Mouse (Mus musculus) thymus, postnatal 4 days (tissue): ENCODE measurements around the gene Atad1.
"Not testable (repeated sequence)": the region's sequence is repeated elsewhere in the genome, so short reads cannot be mapped to it uniquely, and the experiment has no call there.

Source experiments
- DNase-seq: peaks from one replicate; pipeline ENCODE4 v3.0.0; 2021

Atad1 gene

DNA sequence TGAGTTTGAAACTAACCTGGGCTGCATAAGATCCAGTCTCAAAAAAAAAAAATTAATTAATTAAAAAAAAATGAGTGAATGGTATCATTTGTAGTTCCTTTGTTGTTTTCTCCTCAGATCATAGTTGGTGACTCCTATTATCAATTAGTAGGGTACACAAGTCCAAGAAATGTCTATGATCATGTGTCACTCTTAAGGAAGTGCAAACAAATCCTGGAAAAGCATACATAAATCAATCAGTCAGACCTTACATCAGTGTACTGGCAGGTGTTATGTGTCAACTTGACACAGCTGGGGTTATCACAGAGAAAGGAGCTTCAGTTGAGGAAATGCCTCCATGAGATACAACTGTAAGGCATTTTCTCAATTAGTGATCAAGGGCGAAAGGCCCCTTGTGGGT lies 71.8 kb downstream of the Atad1 start:
- not testable (repeated sequence) for DNase-seq

DNA sequence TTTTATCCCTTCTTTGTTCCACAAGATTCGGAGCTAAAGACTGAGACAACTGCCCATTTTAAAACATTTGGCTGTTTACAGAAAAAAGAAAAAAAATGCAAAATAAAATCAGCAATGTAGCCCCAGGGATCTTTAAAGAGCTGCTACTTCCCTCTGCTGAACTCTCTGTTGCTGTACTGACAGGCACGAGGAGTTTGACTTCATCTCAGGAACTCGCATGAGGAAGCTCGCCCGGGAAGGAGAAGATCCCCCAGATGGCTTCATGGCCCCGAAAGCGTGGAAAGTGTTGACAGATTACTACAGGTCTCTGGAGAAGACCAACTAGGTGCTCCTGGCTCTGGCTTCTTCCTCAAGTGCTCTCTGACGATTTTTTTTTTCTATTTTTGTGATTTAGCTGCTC lies 74.3 kb downstream of the Atad1 start:
- no peak for DNase-seq

DNA sequence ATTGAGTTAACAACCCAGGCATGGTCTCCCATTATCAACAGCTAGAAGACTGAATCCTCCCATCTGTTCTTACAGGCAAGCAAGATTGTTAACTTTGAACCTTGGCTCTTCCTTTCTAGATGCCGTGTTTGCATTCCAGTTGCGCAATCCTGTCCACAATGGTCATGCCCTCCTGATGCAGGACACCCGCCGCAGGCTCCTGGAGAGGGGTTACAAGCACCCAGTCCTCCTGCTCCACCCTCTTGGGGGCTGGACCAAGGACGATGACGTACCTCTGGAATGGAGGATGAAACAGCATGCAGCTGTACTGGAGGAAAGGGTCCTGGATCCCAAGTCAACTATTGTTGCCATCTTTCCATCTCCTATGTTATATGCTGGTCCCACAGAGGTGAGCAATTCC lies 76.7 kb downstream of the Atad1 start:
- no peak for DNase-seq

DNA sequence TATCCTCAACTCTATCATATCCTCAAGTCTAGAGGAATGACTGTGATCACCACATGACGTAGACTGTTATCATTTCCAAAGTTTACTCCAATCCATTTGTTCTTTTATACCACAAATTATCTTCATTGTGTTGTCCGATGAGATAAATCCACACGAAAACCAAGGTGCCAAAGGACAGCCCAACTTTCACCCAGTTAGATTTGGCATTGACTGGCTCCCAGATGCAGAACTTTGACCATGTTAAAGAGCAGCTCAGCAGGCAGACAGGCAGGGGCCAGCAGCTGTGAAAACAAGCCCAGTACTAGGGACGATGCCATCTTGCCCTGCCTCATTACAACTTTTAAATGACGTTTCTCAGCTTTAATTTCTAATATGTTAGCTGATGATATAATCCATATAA lies 80.2 kb downstream of the Atad1 start:
- no peak for DNase-seq

DNA sequence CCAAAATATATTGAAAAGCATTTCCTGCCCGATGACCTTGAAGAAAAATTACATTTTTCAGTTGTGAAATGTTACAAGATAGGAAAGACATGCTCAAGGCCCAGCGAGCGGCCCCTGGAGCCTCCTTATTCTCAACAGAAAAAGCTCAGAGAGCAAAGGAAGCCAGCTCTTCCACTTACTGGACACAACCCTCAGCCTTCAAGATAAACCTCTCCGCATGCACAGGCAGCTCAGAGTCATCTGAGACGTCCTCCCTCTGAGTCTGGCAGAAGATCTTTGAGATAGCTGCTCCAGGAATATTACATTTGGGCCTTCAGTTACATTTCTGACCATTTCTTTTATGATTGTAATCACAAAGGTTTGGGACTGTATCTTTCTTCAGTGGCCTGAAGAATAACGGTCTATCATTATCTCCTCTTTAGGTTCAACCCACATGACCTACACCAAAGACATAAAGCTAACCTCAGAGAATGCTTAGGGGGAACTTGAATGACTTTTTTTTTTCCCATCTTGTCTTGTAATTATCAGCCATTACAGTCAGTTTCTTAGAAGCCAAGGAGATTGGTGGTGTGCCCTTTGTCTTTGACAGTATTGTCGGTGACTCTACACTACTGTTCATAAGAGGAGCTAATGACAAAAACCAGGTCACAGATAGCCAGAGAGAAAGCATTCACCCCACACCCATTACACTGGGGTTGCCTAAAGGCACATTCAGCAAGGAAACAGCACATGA lies 85.8 kb downstream of the Atad1 start:
- DNase-seq, result no peak

DNA sequence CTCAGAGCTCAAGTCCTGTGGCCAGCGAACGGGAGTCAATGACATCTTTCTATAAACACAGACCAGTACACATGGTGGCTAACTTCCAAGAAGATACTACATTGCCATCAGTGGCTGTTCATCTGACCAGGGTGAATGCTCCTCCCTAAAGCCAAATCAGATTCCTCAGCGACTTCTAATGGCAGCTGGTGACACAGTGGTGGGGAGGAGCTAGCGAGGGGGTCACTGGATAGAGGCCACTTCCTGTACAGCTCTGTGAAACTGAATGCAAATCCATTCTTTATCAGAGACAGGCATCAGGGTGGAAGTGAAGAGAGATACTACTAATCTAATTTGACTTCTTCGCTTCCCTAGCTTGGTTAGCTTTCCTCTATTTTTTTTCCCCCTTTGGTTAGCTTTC lies 86.5 kb downstream of the Atad1 start:
- DNase-seq, result no peak

DNA sequence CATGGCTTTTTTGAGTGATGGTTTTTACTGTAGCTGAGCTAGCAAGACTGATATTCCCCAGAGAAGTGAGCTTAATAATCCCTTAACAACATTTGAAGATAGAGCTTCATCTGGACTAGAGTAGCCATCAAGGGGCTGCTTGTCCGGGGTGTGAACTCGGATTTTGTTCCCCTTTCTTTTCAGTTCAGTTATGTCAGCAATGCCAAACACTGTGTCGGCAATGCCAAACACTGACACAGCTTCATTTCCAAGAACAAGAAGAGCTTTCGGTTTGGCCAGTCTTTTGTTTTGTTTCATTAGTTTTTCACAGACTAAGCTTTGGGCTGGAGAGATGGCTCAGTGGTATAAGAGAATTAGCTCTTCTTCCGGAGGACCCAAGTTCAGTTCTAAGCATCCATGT lies 88.5 kb downstream of the Atad1 start:
- DNase-seq, result no peak

DNA sequence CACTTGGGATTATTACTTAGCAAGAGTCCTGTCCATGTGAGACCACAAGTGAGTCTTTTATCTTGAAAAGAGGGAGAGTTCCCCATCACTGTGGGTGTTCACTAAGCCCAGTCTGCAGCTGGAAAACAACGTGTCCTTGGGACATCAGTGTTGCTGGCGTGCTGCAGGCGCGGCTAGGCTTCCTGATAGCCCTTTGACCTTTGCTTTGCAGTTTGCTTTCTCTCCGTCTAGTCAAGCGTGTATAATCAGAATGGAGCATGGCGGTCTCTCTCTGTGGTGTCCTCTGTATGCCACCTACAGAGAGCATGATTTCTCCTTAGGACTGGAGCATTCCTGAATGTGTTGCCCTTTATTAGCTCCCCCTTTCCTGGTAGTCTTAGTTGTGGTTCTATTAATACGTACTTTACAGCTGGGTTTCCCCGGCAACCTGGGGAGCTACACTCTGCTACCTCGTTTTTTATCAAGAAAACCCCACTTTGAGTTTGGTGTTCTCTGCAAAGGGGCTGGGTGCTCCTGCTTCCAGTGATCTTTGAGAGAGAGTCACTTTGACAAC lies 91.5 kb downstream of the Atad1 start:
- DNase-seq, result no peak

DNA sequence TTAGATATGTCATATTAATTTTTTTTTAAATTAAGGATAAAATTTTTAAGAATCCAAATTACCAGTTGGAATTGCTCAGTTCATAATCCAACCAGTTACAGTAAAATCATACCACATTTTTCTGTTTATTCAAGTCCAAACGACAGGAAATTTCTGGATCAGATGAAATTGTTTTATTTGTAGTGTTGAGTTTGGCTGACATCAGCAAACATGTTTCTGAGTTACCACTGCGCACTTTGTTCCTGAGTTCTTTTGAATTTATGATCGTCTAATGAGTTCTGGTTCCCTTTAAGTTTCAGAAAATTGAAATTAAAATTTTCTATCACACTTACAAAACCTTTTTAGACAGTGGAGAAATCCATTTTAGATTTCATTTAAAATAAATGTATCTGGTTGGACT lies 93.2 kb downstream of the Atad1 start:
- DNase-seq, result no peak

DNA sequence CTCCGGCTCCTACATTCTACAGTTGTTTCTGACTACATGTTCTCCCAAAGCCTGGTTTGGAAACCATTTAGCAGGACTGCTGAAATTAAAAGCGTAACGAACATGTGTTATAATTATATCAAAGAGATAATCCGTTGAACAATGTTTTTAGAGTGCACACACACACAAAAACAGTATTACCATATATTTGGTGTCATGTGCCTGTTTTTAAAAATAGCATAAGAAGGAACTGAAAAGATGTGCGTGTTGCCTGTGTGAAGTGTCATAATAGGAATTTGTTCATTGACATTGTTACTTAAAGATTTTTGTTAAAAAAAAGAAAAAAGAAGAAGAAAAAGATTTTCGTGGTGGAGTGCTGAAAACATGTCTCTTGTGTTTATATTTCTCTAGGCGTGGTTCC lies 93.6 kb downstream of the Atad1 start:
- no peak for DNase-seq

DNA sequence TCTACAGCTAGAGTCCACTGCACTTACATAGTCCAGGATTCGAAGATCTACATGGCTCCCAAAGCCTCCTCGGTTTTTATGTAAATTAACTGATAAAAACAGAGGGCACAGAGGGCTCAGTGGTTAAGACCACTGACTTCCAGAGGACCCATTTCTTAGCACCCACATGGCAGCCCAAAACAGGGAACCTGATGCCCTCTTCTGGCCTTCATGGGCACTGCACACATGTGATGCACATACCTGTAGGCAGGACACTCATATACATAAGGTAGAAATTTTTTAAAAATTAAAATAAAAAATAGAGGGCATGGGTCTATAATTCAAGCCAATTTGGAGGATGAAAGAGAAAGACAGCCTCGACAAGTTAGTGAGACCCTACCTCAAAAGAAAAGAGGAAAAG lies 95.9 kb downstream of the Atad1 start:
- DNase-seq, result no peak

DNA sequence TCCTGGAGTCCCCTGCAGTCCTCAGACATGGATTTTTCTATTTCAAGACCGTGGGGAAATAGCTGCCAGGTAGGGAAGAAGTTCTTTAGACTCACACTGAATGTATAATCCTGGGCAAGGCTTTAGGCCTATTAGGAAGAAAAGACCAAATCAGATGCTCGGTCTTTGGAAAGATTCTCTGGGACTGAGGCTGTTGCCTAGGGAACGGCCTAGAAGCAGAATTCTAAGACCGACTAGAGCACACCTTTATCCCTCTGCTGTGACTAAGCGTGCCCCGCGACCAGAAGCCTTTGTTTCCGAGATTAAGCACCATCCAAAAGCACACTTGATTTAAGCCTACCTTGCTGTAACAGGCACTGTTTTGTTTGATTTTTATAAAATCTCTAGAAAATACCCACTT lies 97.6 kb downstream of the Atad1 start:
- no peak for DNase-seq

DNA sequence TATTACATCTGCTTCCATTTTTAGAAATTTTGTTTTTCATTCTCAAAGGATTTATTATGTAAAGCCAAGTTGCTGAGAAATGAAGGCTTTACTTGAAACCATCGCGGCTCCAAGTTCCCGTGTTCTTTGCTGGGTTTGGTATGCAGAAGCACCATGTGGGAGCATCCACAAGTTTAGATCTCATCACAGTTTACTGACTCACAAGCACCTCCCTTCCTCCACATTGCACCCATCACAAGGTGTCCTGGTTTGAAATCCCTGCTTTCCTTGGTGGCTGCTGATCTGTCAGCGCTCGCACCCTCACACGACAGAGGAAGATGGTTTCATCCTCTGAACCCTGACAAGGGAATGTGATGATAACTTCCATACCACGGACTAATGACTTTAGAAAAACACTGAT lies 98.1 kb downstream of the Atad1 start:
- DNase-seq, result no peak

DNA sequence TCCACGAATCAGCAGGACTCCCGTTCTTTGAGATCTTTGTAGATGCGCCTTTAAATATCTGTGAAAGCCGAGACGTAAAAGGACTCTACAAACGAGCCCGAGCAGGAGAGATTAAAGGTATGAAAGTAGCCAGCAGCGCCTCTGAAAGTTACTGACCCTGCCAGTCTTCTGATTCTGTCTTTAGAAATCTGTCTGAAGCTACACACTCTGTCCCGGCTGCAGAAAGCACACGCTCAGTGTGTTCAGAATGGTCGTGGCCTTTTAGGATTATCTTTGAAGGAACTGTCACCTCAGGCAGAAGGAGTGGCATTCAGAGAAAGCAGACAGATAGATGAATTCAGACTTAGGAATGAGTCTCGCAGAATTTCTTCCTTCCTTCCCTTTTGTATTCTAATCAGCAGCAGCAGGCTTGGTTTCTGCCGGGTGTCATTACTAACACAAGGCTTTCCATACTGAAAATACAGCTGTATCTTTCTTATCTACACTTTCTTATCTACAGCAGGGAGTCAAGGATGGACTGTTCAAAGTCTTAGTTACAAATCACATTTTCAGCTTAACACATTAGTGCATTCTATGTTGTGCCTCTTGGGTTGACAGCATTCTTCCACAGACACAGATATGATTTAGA lies 101.2 kb downstream of the Atad1 start:
- no peak for DNase-seq

DNA sequence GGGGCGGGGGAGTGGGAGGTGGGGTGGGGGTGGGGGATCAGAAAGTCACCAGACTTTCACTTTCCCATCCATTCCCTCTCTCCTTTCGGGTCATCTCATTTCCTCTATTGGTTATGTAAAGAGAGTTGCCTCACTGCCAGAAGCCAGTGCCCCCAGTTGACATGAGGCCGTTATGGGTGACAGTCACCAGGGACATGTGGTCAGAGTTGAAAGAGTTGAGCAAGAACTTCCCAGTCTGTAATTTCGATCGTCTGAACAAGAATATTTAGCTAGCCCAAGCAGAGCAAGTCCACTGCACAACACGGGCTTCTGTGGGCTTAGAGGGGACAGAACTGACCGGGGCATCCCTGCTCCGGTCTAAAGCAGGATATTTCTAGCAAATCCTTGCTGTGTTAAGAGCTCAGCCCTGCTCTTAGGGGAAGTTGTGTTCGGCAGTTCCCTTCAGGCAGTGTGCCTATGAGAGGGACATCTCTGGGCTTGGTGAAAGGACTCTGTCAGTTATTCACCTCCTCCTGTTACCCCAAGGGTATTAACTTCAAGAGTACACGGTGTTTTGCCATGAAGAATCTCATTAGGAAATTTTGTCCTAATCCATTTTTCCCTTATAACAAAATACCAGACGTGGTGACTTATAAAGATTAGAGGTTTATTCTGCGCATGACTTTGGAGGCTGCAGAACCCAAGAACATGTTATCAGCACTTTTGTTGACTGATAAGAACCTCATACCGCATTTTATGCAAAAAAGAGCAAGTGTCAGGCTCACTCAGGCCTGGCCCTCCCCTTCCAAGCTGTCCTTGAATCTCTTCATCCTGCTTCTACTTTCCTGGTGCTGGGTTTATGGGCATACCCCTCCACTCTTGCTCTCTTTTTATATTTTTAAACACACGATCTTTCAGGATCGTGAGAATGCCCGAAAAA lies 102.0 kb downstream of the Atad1 start:
- no peak for DNase-seq

DNA sequence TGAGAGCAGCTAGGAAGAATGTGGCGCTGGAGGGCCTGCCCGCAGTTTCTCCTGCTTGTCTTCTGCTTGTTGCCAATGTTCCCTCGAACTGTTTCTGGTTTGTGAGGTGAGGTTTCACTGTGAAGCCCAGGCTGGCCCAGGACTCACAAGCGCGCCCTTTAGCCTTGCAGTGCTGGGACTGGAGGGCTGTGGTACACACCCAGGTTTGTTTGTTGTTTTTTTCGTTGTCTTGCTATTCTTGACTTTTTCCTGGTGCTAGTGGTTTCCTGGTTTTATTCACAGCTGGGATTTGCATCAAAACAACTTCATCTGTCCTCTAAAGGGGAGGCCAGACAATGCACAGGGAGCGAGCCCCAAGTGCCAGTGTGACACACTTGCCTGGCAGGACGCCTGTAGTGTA lies 104.7 kb downstream of the Atad1 start:
- no peak for DNase-seq

DNA sequence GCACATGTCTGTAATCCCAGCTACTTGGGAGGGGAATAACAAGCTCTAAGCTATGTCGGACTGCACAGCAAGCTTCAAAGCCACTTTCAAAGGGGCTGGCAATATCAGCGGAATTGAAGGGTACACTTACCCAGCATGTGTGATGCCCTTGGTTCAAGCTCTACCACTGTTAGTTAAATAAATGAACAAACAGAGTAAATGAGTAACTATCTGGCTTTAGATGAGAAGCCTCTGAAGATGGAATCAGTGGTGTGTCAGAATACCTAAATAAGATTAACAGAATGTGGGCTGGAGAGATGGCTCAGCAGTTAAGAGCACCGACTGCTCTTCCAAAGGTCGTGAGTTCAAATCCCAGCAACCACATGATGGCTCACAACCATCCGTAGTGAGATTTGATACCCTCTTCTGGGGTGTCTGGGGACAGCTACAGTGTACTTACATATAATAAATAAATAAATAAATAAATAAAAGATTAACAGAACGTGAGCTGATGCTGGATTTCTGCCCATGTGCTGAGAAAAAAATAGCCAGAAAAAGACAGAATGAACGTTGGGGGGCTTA lies 110.9 kb downstream of the Atad1 start:
- no peak for DNase-seq

DNA sequence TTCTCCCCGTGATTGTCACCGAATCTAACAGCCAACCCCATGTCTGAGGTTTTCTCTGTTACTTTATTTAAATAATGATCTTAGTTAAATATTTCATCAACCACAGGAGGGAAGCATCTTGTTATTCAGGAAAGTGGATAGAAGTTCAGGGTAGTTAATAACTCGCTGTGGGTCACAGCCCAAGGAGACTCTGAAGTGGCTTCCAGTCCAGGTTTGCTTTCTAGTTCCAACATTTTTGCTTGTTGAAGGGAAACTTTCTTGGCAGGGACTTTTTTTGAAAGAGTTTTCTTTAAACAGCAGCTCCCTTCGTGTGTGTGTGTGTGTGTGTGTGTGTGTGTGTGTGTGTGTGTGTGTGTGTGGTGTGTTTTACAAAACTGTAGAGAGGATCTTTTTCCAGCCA lies 112.0 kb downstream of the Atad1 start:
- DNase-seq, result no peak

DNA sequence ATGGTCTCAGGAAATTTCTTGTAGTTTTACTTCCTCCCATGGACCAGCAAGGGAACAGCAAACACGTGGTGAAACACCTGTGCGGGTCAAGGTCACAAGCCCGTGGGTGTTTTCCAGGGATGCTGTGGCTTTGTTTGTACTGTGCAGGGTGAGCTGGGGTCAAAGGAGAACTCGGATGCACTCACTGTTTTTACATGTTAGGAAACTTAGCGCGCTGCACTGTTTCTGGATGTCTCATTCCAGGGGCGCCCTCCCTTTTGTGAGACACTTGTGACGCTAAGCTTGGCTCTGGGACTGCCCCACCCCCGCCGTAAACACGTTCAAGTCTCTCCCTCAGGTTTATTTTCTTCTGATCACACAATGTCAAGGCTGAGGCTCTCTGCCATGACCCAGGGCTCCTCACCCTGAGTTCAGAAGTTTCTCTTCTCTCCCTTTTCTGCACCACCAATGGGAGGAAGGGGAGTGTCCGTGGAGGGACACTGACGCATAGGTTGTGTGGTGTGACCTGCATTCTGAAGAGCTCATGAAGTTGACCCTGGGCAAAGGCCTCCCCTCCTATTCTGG lies 112.7 kb downstream of the Atad1 start:
- DNase-seq, result peak; percentile 52

DNA sequence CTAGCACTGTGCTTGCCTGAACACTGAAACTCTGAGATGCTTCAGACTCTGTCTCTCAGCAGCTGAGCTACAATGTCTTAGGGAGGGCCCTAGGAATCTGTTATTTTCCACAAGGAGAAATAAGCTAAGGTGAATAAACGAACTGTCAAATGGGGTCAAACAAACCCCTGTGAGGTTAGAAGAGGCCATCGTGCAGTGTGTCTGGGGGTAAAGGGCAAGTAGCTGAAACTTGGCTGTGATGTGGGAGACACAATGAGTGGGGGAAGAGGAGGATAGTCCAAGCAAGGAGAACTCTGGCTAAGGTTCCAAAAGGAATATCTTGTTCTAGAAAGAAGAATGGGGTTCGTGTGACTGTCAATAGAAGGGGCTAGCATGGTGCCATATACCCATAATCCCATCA lies 117.4 kb downstream of the Atad1 start:
- DNase-seq, result no peak
